Mouse (Mus musculus) neural tube, embryonic 15.5 days (tissue): ENCODE data around the gene Crocc2. TPM values are rescaled to one million over a fixed set of nuclear protein-coding genes. Genes with fewer than 3 reads are reported as not detected.

ENCODE experiments used
- ATAC-seq: fragments of 200-750 bp; cut with Nextera tagmentation; 2 replicates; pipeline ENCODE4 v1.8.0; 2017; ENCODE audit warnings: mild to moderate bottlenecking, moderate TSS enrichment, moderate library complexity; ENCODE audit not compliant: low FRiP score
- H3K27ac ChIP-seq: fragments of 300-500 bp; sonication (generic); replicated peaks from 2 replicates; pipeline ENCODE4 v1.5.1; 2015; ENCODE audit warnings: mild to moderate bottlenecking, inconsistent platforms
- H3K27me3 ChIP-seq: fragments of 300-500 bp; sonication (generic); replicated peaks from 2 replicates; pipeline ENCODE4 v1.6.1; 2015; ENCODE audit warnings: inconsistent platforms
- H3K36me3 ChIP-seq: fragments of 300-500 bp; sonication (generic); 2 replicates; pipeline ENCODE4 v1.6.1; 2015; ENCODE audit warnings: inconsistent platforms
- H3K4me1 ChIP-seq: fragments of 300-500 bp; sonication (generic); 2 replicates; pipeline ENCODE4 v1.6.1; 2015; ENCODE audit warnings: inconsistent platforms
- H3K4me2 ChIP-seq: fragments of 300-500 bp; sonication (generic); 2 replicates; pipeline ENCODE4 v1.6.1; 2015; ENCODE audit warnings: inconsistent platforms, mild to moderate bottlenecking, moderate library complexity
- H3K4me3 ChIP-seq: fragments of 300-500 bp; sonication (generic); replicated peaks from 2 replicates; pipeline ENCODE4 v1.5.1; 2015; ENCODE audit warnings: mild to moderate bottlenecking, inconsistent platforms
- H3K9ac ChIP-seq: fragments of 300-500 bp; sonication (generic); replicated peaks from 2 replicates; pipeline ENCODE4 v1.6.1; 2015; ENCODE audit warnings: mild to moderate bottlenecking, inconsistent platforms
- H3K9me3 ChIP-seq: fragments of 300-500 bp; sonication (generic); replicated peaks from 2 replicates; pipeline ENCODE4 v1.6.1; 2016; ENCODE audit warnings: inconsistent platforms
- WGBS: fragments of 180-500 bp; shearing (Covaris S2); methylation state at CpG from one replicate; pipeline ENCODE4 v1.1.7; 2015; ENCODE audit warnings: mixed read lengths; 5-methylcytosine and 5-hydroxymethylcytosine counted together
- polyA plus RNA-seq: library from polyadenylated mRNA; unstranded; fragments of >200 nt; fragmentation: Nextera tagmentation; extraction: Ambion mirVana; gene quantifications from 2 replicates; pipeline ENCODE4 v1.2.1, GENCODE M21; 2015

The Crocc2 gene
- 0.23 and 0.32 TPM in 2 replicates for polyA plus RNA-seq

GRCm38 (mm10) chr1:93168295-93168775, at the start of gene Crocc2:
Gene Crocc2 (plus strand): TSS chr1:93168725.
- Histone ChIP-seq H3K27ac (no peak within 1 kb of the TSS), H3K4me2 (no peak within 1 kb of the TSS), H3K27me3 (no peaks in the 10 kb centered on the region), H3K4me3 (no peak within 1 kb of the TSS), H3K9me3 (no peaks in the 10 kb centered on the region), H3K9ac (no peak within 1 kb of the TSS), H3K36me3 (no peaks in the 10 kb centered on the region), H3K4me1 (no peaks in the 10 kb centered on the region)
- no peak for ATAC-seq
- WGBS, result 52% methylated on average over 10 of the region's 10 CpGs

DNA sequence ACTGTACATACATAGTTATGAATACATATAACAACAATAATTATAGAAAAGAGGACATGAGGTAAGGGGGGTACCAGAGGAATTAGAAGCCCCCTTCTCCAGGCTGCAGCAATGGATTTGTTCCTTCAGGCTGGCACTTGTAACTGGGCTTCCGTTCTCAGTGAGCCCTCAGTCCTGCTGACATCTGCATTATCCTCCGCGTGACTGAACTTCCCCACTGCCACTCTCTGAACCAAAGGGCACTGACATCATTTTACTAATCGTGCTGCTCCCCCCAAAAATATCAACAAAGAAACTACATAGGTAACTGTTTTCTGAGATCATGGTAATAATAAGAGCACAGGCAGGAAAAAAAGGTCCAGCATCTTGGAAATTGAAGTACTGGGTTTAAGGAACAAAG, 49.7 kb upstream of the Crocc2 start:
- 42% methylated on average over 4 of the region's 4 CpGs for WGBS
- no peak for ATAC-seq
- H3K4me3 ChIP-seq, result no peak overlapping the region

GRCm38 (mm10) chr1:93123179-93123854, 45.2 kb upstream of the Crocc2 start:
- Histone ChIP-seq H3K27me3 (no peaks in the 10 kb centered on the region), H3K4me1 (no peaks in the 10 kb centered on the region), H3K4me2 (no peak overlapping the region), H3K36me3 (no peaks in the 10 kb centered on the region), H3K9ac (no peak overlapping the region), H3K27ac (no peak overlapping the region), H3K9me3 (no peaks in the 10 kb centered on the region), H3K4me3 (no peak overlapping the region)
- WGBS, result 84% methylated on average over 11 of the region's 11 CpGs
- no peak for ATAC-seq

More for the DNA sequence above, 49.7 kb upstream of the Crocc2 start:
- H3K9me3 ChIP-seq, result no peaks in the 10 kb centered on the region
- no peak overlapping the region for H3K4me2 ChIP-seq
- H3K9ac ChIP-seq, result no peak overlapping the region
- H3K4me1 ChIP-seq, result peaks cover 11% of the 10 kb centered on the region
- no peak overlapping the region for H3K27ac ChIP-seq
- H3K27me3 ChIP-seq, result no peaks in the 10 kb centered on the region
- H3K36me3 ChIP-seq, result no peaks in the 10 kb centered on the region

GRCm38 (mm10) chr1:93124066-93124465, 44.5 kb upstream of the Crocc2 start:
- Histone ChIP-seq H3K27me3 (no peaks in the 10 kb centered on the region), H3K9me3 (no peaks in the 10 kb centered on the region), H3K36me3 (no peaks in the 10 kb centered on the region), H3K9ac (no peak overlapping the region), H3K4me2 (no peak overlapping the region), H3K4me3 (no peak overlapping the region), H3K27ac (no peak overlapping the region), H3K4me1 (no peaks in the 10 kb centered on the region)
- 85% methylated on average over 8 of the region's 8 CpGs for WGBS
- no peak for ATAC-seq

GRCm38 (mm10) chr1:93125256-93125655, 43.3 kb upstream of the Crocc2 start:
- Histone ChIP-seq H3K36me3 (no peaks in the 10 kb centered on the region), H3K9me3 (no peaks in the 10 kb centered on the region), H3K4me1 (no peaks in the 10 kb centered on the region), H3K27ac (no peak overlapping the region), H3K27me3 (no peaks in the 10 kb centered on the region), H3K4me2 (no peak overlapping the region), H3K4me3 (no peak overlapping the region), H3K9ac (no peak overlapping the region)
- 66% methylated on average over 5 of the region's 5 CpGs for WGBS
- ATAC-seq, result no peak

- WGBS, result 88% methylated on average over 8 of the region's 8 CpGs
- Histone ChIP-seq H3K4me3 (no peak overlapping the region), H3K4me1 (no peaks in the 10 kb centered on the region), H3K27me3 (no peaks in the 10 kb centered on the region), H3K9me3 (no peaks in the 10 kb centered on the region), H3K9ac (no peak overlapping the region), H3K27ac (no peak overlapping the region), H3K4me2 (no peak overlapping the region), H3K36me3 (no peaks in the 10 kb centered on the region)
- no peak for ATAC-seq
Measured at GRCm38 (mm10) chr1:93128209-93128608, 40.3 kb upstream of the Crocc2 start.

GRCm38 (mm10) chr1:93128710-93129349, 39.7 kb upstream of the Crocc2 start:
- H3K36me3 ChIP-seq, result no peaks in the 10 kb centered on the region
- no peak for ATAC-seq
- no peak overlapping the region for H3K4me3 ChIP-seq
- H3K9ac ChIP-seq, result no peak overlapping the region
- H3K27ac ChIP-seq, result no peak overlapping the region
- H3K4me1 ChIP-seq, result no peaks in the 10 kb centered on the region
- 30% methylated on average over 6 of the region's 6 CpGs for WGBS
- no peaks in the 10 kb centered on the region for H3K9me3 ChIP-seq
- H3K27me3 ChIP-seq, result no peaks in the 10 kb centered on the region
- H3K4me2 ChIP-seq, result no peak overlapping the region

GRCm38 (mm10) chr1:93130242-93130983, 38.1 kb upstream of the Crocc2 start:
- H3K9me3 ChIP-seq, result no peaks in the 10 kb centered on the region
- no peak overlapping the region for H3K9ac ChIP-seq
- WGBS, result 78% methylated on average over 10 of the region's 10 CpGs
- no peak overlapping the region for H3K4me3 ChIP-seq
- no peak overlapping the region for H3K4me2 ChIP-seq
- no peaks in the 10 kb centered on the region for H3K36me3 ChIP-seq
- no peaks in the 10 kb centered on the region for H3K27me3 ChIP-seq
- H3K27ac ChIP-seq, result no peak overlapping the region
- H3K4me1 ChIP-seq, result no peaks in the 10 kb centered on the region
- ATAC-seq, result no peak

DNA sequence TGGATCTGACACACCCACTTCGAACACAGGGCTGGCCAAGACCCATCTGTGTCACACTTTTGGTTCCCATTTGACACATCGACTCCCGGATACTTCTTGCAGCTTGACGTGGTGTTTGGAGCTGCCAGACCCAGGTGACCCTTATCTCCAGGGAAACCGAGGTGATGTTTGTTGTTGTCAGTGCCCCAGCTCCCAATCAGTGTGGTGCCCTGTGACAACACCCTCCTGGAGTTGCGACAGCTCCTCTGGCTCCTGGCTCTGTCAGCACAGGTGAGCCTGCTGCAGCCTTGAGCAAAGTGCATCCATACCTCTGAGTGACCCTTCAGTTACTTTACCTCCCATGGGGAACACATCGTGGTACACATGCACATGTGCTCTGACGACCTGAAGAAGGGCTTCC, 35.8 kb upstream of the Crocc2 start:
- H3K27ac ChIP-seq, result no peak overlapping the region
- no peak overlapping the region for H3K4me2 ChIP-seq
- ATAC-seq, result no peak
- H3K36me3 ChIP-seq, result no peaks in the 10 kb centered on the region
- H3K27me3 ChIP-seq, result no peaks in the 10 kb centered on the region
- 74% methylated on average over 8 of the region's 8 CpGs for WGBS
- no peak overlapping the region for H3K4me3 ChIP-seq
- no peak overlapping the region for H3K9ac ChIP-seq
- no peaks in the 10 kb centered on the region for H3K9me3 ChIP-seq
- no peaks in the 10 kb centered on the region for H3K4me1 ChIP-seq

- no peak within 1 kb of the TSS for H3K4me3 ChIP-seq
- H3K27me3 ChIP-seq, result no peaks in the 10 kb centered on the region
- no peaks in the 10 kb centered on the region for H3K4me1 ChIP-seq
- H3K9ac ChIP-seq, result no peak within 1 kb of the TSS
- no peaks in the 10 kb centered on the region for H3K36me3 ChIP-seq
- H3K9me3 ChIP-seq, result no peaks in the 10 kb centered on the region
- WGBS, result 86% methylated on average over 12 of the region's 12 CpGs
- no peak within 1 kb of the TSS for H3K27ac ChIP-seq
- no peak for ATAC-seq
- H3K4me2 ChIP-seq, result no peak within 1 kb of the TSS
Measured at GRCm38 (mm10) chr1:93135036-93135526, 33.4 kb upstream of the Crocc2 start, which contains the start of gene Agxt. Gene Agxt (plus strand): TSS chr1:93135240.

DNA sequence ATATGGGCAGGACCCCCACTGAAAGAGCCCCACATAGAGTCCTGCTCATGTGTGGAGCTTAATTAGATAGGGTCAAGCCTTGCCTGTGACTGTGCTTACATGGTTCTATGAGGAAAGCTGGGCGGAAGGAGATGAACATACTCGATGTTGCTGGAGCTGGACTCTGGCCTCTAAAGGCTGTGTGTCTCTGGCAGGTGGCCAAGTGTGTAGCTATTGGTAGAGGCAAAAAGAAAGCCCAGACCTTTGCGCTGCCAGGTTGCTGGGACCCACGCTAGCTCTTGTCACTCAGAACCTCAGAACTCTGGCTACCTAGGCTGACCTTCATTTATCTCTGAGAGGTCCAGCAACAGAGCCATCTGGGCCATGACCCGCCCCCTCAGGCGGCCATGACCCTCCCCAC, 30.0 kb upstream of the Crocc2 start:
- no peaks in the 10 kb centered on the region for H3K36me3 ChIP-seq
- 83% methylated on average over 6 of the region's 6 CpGs for WGBS
- no peaks in the 10 kb centered on the region for H3K4me1 ChIP-seq
- H3K4me3 ChIP-seq, result no peak overlapping the region
- no peaks in the 10 kb centered on the region for H3K9me3 ChIP-seq
- H3K27me3 ChIP-seq, result no peaks in the 10 kb centered on the region
- H3K4me2 ChIP-seq, result no peak overlapping the region
- H3K9ac ChIP-seq, result no peak overlapping the region
- H3K27ac ChIP-seq, result no peak overlapping the region
- no peak for ATAC-seq
